Mouse (Mus musculus) stomach, embryonic 16.5 days (tissue): ENCODE results near the gene Sf3b3. TPM values are rescaled to one million over a fixed set of nuclear protein-coding genes. Genes with fewer than 3 reads are reported as not detected.

ENCODE experiments used
- ATAC-seq: fragments of 200-750 bp; cut with Nextera tagmentation; 2 replicates; pipeline ENCODE4 v1.8.0; 2017; ENCODE audit warnings: moderate number of reproducible peaks, moderate TSS enrichment; ENCODE audit not compliant: insufficient read depth, low FRiP score
- H3K27ac ChIP-seq: fragments of 300-500 bp; sonication (generic); 2 replicates; pipeline ENCODE4 v1.5.1; 2014; ENCODE audit warnings: low read length
- H3K27me3 ChIP-seq: fragments of 300-500 bp; sonication (generic); 2 replicates; pipeline ENCODE4 v1.6.1; 2014; ENCODE audit warnings: low read length, control low read depth, mixed read lengths; ENCODE audit not compliant: control insufficient read depth, insufficient read depth
- H3K36me3 ChIP-seq: fragments of 300-500 bp; sonication (generic); 2 replicates; pipeline ENCODE4 v1.6.1; 2014; ENCODE audit warnings: low read length; ENCODE audit not compliant: control insufficient read depth, insufficient read depth
- H3K4me1 ChIP-seq: fragments of 300-500 bp; sonication (generic); 2 replicates; pipeline ENCODE4 v1.6.1; 2014; ENCODE audit warnings: low read length, control low read depth, mixed read lengths; ENCODE audit not compliant: control insufficient read depth, insufficient read depth
- H3K4me2 ChIP-seq: fragments of 300-500 bp; sonication (generic); 2 replicates; pipeline ENCODE4 v1.6.1; 2014; ENCODE audit warnings: low read depth, low read length, mixed read lengths
- H3K4me3 ChIP-seq: fragments of 300-500 bp; sonication (generic); replicated peaks from 2 replicates; pipeline ENCODE4 v1.5.1; 2014; ENCODE audit warnings: mild to moderate bottlenecking, low read length
- H3K9ac ChIP-seq: fragments of 300-500 bp; sonication (generic); 2 replicates; pipeline ENCODE4 v1.6.1; 2014; ENCODE audit warnings: low read length
- H3K9me3 ChIP-seq: fragments of 300-500 bp; sonication (generic); replicated peaks from 2 replicates; pipeline ENCODE4 v1.6.1; 2016; ENCODE audit warnings: low read length, control low read depth; ENCODE audit not compliant: control insufficient read depth
- WGBS: fragments of 180-500 bp; shearing (Covaris S2); extraction: QIAGEN DNeasy Blood & Tissue Kit; methylation state at CpG from one replicate; pipeline ENCODE4 v1.1.7; 2014; 5-methylcytosine and 5-hydroxymethylcytosine counted together
- polyA plus RNA-seq: library from polyadenylated mRNA; unstranded; fragments of >200 nt; fragmentation: Nextera tagmentation; extraction: Ambion mirVana; gene quantifications from 2 replicates; pipeline ENCODE4 v1.2.1, GENCODE M21; 2015

Gene Sf3b3
- polyA plus RNA-seq, 1 experiment from 2014 or later, result 128 TPM

DNA sequence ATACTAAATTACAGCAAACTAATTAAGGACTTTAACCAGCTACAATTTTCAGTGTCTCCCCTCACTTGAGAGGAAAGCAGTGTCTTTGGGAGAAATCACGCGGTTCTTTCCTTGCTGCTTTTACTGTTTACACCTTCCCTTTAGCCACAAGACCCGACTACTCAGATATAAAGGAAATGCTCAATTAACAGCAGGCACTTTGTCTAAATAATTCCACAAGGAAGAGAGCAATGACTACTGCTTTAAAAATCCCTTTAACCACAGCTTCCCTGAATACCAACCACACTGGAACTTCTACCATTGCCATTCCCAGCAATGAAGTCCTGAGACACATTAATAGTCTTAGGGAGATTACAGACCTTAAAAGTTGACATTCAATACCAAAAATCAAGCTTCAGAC, 18.1 kb downstream of the Sf3b3 start:
- H3K4me1 ChIP-seq, result no peaks in the 10 kb centered on the region
- no peak overlapping the region for H3K9ac ChIP-seq
- H3K27me3 ChIP-seq, result no peaks in the 10 kb centered on the region
- H3K4me2 ChIP-seq, result no peak overlapping the region
- WGBS, result 78% methylated on average over 3 of the region's 3 CpGs
- no peak overlapping the region for H3K4me3 ChIP-seq
- no peaks in the 10 kb centered on the region for H3K9me3 ChIP-seq
- H3K36me3 ChIP-seq, result peaks cover 41% of the 10 kb centered on the region
- H3K27ac ChIP-seq, result no peak overlapping the region
- no peak for ATAC-seq

DNA sequence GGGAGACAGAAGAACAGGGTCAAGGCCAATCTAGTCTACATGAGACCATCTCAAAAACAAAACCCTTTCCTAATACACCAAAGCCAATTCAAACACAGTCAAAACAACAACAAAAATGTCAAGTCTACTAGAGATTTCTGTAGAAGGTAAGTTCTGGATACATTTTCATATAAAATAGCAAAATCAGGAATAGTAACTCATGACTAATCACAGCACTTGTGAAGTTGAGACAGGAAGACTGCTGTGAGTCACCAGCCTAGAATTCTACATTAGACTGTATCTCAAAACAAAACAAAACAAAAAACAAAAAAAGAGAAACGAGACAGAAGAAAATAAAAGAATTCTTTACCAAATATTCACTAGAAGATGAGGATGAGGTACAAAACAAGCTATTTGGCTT, 21.7 kb downstream of the Sf3b3 start:
- no peak for ATAC-seq
- H3K9me3 ChIP-seq, result no peaks in the 10 kb centered on the region
- H3K9ac ChIP-seq, result no peak overlapping the region
- H3K27ac ChIP-seq, result no peak overlapping the region
- no peak overlapping the region for H3K4me3 ChIP-seq
- no peaks in the 10 kb centered on the region for H3K27me3 ChIP-seq
- no peaks in the 10 kb centered on the region for H3K4me1 ChIP-seq
- peaks cover 55% of the 10 kb centered on the region for H3K36me3 ChIP-seq
- 88% methylated on average over 1 of the region's 1 CpGs for WGBS
- H3K4me2 ChIP-seq, result no peak overlapping the region

- H3K27me3 ChIP-seq, result no peaks in the 10 kb centered on the region
- no peaks in the 10 kb centered on the region for H3K9me3 ChIP-seq
- WGBS, result 90% methylated on average over 3 of the region's 3 CpGs
- ATAC-seq, result no peak
- H3K4me2 ChIP-seq, result no peak overlapping the region
- no peak overlapping the region for H3K27ac ChIP-seq
- no peaks in the 10 kb centered on the region for H3K4me1 ChIP-seq
- no peak overlapping the region for H3K9ac ChIP-seq
- H3K36me3 ChIP-seq, result peaks cover 51% of the 10 kb centered on the region
- no peak overlapping the region for H3K4me3 ChIP-seq
Measured at GRCm38 (mm10) chr8:110821960-110822359, 24.6 kb downstream of the Sf3b3 start.

DNA sequence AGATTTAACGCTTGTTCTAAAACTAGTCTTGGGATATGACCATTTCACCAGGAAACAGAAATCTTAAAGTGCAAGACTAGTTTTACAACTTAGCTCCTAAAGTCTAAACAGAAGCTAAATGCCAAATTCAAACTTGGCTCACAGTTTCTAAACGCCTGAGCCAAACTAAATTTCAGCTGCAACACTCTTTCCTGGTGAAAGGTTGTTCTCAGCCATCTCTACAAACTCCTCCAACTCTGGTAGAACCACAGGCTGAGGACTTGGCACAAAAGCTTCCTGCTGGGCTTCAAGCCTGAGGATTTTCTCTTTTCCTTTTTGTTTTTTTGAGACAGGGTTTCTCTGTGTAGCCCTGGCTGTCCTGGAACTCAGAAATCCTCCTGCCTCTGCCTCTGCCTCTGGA, 26.3 kb downstream of the Sf3b3 start:
- no peaks in the 10 kb centered on the region for H3K27me3 ChIP-seq
- H3K4me1 ChIP-seq, result no peaks in the 10 kb centered on the region
- 87% methylated on average over 2 of the region's 2 CpGs for WGBS
- no peak overlapping the region for H3K9ac ChIP-seq
- no peak overlapping the region for H3K4me3 ChIP-seq
- H3K27ac ChIP-seq, result no peak overlapping the region
- H3K9me3 ChIP-seq, result no peaks in the 10 kb centered on the region
- no peak overlapping the region for H3K4me2 ChIP-seq
- peaks cover 50% of the 10 kb centered on the region for H3K36me3 ChIP-seq
- ATAC-seq, result no peak

- Histone ChIP-seq H3K4me3 (no peak overlapping the region), H3K4me1 (no peaks in the 10 kb centered on the region), H3K4me2 (no peak overlapping the region), H3K27ac (no peak overlapping the region), H3K27me3 (no peaks in the 10 kb centered on the region), H3K9ac (no peak overlapping the region), H3K36me3 (peaks cover 58% of the 10 kb centered on the region), H3K9me3 (no peaks in the 10 kb centered on the region)
- ATAC-seq, result no peak
- 79% methylated on average over 3 of the region's 3 CpGs for WGBS
Measured at GRCm38 (mm10) chr8:110818593-110818992, 28.0 kb downstream of the Sf3b3 start.

GRCm38 (mm10) chr8:110816990-110817389, 29.6 kb downstream of the Sf3b3 start:
- H3K9ac ChIP-seq, result no peak overlapping the region
- H3K36me3 ChIP-seq, result peaks cover 56% of the 10 kb centered on the region

DNA sequence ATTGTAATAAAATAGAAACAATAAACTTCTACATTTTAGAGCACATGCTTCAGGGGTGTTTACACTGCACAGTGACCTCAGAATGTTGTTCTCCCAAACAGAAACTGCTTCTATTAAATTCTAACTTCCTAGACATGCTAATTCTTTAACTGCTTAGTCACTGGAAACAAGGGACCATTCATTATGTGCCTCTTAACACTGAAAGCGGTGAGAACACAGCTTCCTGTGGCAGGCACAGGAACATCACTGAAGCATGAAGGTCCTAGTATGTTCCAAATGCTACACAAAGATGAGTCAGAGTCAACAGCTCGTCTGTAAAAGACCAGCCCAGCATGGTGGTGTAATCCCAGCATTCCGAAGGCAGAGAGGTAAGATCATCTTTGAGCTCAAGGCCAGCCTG, 31.3 kb downstream of the Sf3b3 start:
- Histone ChIP-seq H3K27me3 (no peaks in the 10 kb centered on the region), H3K4me1 (no peaks in the 10 kb centered on the region), H3K9ac (no peak overlapping the region), H3K4me3 (no peak overlapping the region), H3K27ac (no peak overlapping the region), H3K36me3 (peaks cover 42% of the 10 kb centered on the region), H3K9me3 (no peaks in the 10 kb centered on the region), H3K4me2 (no peak overlapping the region)
- WGBS, result 70% methylated on average over 3 of the region's 3 CpGs
- ATAC-seq, result no peak

More at GRCm38 (mm10) chr8:110816990-110817389, 29.6 kb downstream of the Sf3b3 start:
- Histone ChIP-seq H3K27ac (no peak overlapping the region), H3K4me1 (no peaks in the 10 kb centered on the region), H3K27me3 (no peaks in the 10 kb centered on the region), H3K4me3 (no peak overlapping the region), H3K9me3 (no peaks in the 10 kb centered on the region), H3K4me2 (no peak overlapping the region)
- no peak for ATAC-seq
- 90% methylated on average over 1 of the region's 1 CpGs for WGBS

GRCm38 (mm10) chr8:110813081-110813812, 33.3 kb downstream of the Sf3b3 start:
- H3K4me3 ChIP-seq, result no peak overlapping the region
- 90% methylated on average over 7 of the region's 7 CpGs for WGBS
- no peak overlapping the region for H3K4me2 ChIP-seq
- ATAC-seq, result no peak
- H3K27ac ChIP-seq, result no peak overlapping the region
- H3K9ac ChIP-seq, result no peak overlapping the region
- H3K36me3 ChIP-seq, result peaks cover 33% of the 10 kb centered on the region
- peaks cover 13% of the 10 kb centered on the region for H3K4me1 ChIP-seq
- no peaks in the 10 kb centered on the region for H3K9me3 ChIP-seq
- H3K27me3 ChIP-seq, result no peaks in the 10 kb centered on the region

DNA sequence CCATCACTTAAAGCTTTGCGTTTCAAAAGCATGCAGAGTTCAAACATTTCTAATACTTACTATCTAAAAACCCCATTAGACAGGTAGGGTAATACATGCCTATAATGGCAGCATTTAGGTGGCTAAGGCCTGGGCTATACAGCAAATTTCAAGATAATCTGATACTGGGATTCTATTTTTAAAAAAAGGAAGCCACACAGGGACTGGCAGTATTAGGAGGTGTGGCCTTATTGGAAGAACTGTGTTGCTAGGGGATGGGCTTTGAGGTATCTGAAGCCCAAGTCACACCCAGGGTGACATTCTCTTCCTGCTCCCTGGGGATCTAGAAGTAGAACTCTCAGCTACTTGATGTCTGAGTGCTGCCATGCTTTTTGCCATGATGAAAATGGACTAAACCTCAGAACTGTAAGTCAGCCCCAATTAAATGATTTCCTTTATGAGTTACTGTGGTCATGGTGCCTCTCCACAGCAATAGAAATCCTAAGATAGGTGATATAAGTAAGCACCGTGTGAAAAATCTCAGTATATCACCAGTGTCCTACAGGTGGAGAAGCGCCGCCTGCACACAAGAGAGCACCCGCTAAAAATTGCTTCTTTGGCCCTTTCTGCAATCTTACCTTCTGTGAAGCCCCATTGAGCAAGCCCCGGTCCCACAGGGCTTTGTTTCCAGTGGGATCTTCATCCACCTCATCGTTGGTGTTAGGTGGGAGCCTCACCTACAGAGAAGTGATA, 34.1 kb downstream of the Sf3b3 start:
- Histone ChIP-seq H3K36me3 (peaks cover 28% of the 10 kb centered on the region), H3K4me3 (no peak overlapping the region), H3K4me1 (peaks cover 15% of the 10 kb centered on the region), H3K27me3 (no peaks in the 10 kb centered on the region), H3K9me3 (no peaks in the 10 kb centered on the region), H3K9ac (no peak overlapping the region), H3K27ac (no peak overlapping the region), H3K4me2 (no peak overlapping the region)
- no peak for ATAC-seq
- WGBS, result 96% methylated on average over 7 of the region's 7 CpGs
